15 mouse cellular contexts compared by ENCODE assay signal in genomic region chr5:138980608-138981007, GRCm38 (mm10). TPM values are rescaled to one million over a fixed set of nuclear protein-coding genes. Genes with fewer than 3 reads are reported as not detected.
DNase-seq lines count a peak whose midpoint lies in the region; ATAC-seq lines count a peak whose summit lies in the region.
"Had no signal": no experiment of that assay in that cellular context is flagged by ENCODE, and none has a peak within 500 bp of the region (broad histone marks: within the 10 kb centered on the region; RNA-seq: fewer than 3 reads in every experiment).

No protein-coding gene starts in this region.

- H3K4me1 ChIP-seq in kidney, embryonic 14.5 days (ENCODE audit: control insufficient read depth, insufficient read depth, low read length) = peaks cover 16% of the 10 kb centered on the region
- H3K4me1 ChIP-seq in kidney, embryonic 16.5 days (ENCODE audit: insufficient read depth, low read length) = peaks cover 35% of the 10 kb centered on the region
- H3K4me1 ChIP-seq in liver, embryonic 12.5 days = peaks cover 8% of the 10 kb centered on the region

- H3K9ac ChIP-seq in kidney, embryonic 14.5 days (ENCODE audit: low read depth, low read length) = no peak overlapping the region
- H3K9ac ChIP-seq in kidney, embryonic 16.5 days (replicated peaks; ENCODE audit: low read length) = no peak overlapping the region
- H3K9ac ChIP-seq in liver, embryonic 12.5 days = no peak overlapping the region

- H3K4me2 ChIP-seq in kidney, embryonic 14.5 days (replicated peaks; ENCODE audit: low read depth, low read length) = no peak overlapping the region
- H3K4me2 ChIP-seq in kidney, embryonic 16.5 days (replicated peaks; ENCODE audit: low read depth, low read length) = no peak overlapping the region
- no peak overlapping the region for H3K4me2 ChIP-seq in liver, embryonic 12.5 days

- no peaks in the 10 kb centered on the region for H3K27me3 ChIP-seq in kidney, embryonic 14.5 days (ENCODE audit: control insufficient read depth, insufficient read depth, low read length)
- no peaks in the 10 kb centered on the region for H3K27me3 ChIP-seq in kidney, embryonic 16.5 days (ENCODE audit: insufficient read depth, low read length)
- peaks cover 11% of the 10 kb centered on the region for H3K27me3 ChIP-seq in liver, embryonic 12.5 days (replicated peaks)

- H3K9me3 ChIP-seq in kidney, embryonic 14.5 days (ENCODE audit: control insufficient read depth, low read length) = no peaks in the 10 kb centered on the region
- no peaks in the 10 kb centered on the region for H3K9me3 ChIP-seq in kidney, embryonic 16.5 days (ENCODE audit: low read length)
- H3K9me3 ChIP-seq in liver, embryonic 12.5 days (replicated peaks) = no peaks in the 10 kb centered on the region
- H3K9me3 ChIP-seq: G1E had no signal

- no peak overlapping the region for H3K27ac ChIP-seq in kidney, embryonic 14.5 days (ENCODE audit: low read depth, low read length)
- H3K27ac ChIP-seq in kidney, embryonic 16.5 days (ENCODE audit: low read length) = no peak overlapping the region
- H3K27ac ChIP-seq in liver, embryonic 12.5 days = no peak overlapping the region

- no peak overlapping the region for H3K4me3 ChIP-seq in kidney, embryonic 14.5 days (ENCODE audit: low read length)
- no peak overlapping the region for H3K4me3 ChIP-seq in kidney, embryonic 16.5 days (ENCODE audit: low read length)
- no peak overlapping the region for H3K4me3 ChIP-seq in liver, embryonic 12.5 days
- H3K4me3 ChIP-seq: erythroblast, embryonic 14.5 days had no signal

- 77% methylated on average over 9 of the region's 9 CpGs for WGBS in kidney, embryonic 14.5 days
- WGBS in kidney, embryonic 16.5 days = 68% methylated on average over 9 of the region's 9 CpGs
- WGBS in liver, embryonic 12.5 days (ENCODE audit: insufficient replicate concordance) = 52% methylated on average over 9 of the region's 9 CpGs

- peak; percentile 93 for DNase-seq in kidney, adult 11 months
- no peak for DNase-seq in right cerebral cortex, postnatal 10 days (ENCODE audit: low spot score in 2 of 2)
- no peak for DNase-seq in right cerebral cortex, postnatal 36 days (ENCODE audit: low spot score in 2 of 2)
- DNase-seq in frontal cortex, postnatal 14 days (ENCODE audit: low spot score in 2 of 2) = no peak
- DNase-seq: adrenal gland, postnatal 25 days; B cell, adult 2 months; cerebellum, postnatal 14 days; layer of hippocampus, postnatal 36 days; right cerebral cortex, postnatal 25 days; thymus, postnatal 36 days had no signal

- ATAC-seq in kidney, embryonic 14.5 days (ENCODE audit: low FRiP score, low TSS enrichment) = no peak
- peak; percentile 35; the same call in 1 of the 2 replicates for ATAC-seq in kidney, embryonic 16.5 days (ENCODE audit: low FRiP score, low TSS enrichment)
- peak; percentile 51; the same call in 1 of the 2 replicates for ATAC-seq in liver, embryonic 12.5 days

- H3K36me3 ChIP-seq in kidney, embryonic 14.5 days (ENCODE audit: control insufficient read depth, insufficient read depth, low read length) = peaks cover 42% of the 10 kb centered on the region
- peaks cover 27% of the 10 kb centered on the region for H3K36me3 ChIP-seq in kidney, embryonic 16.5 days (ENCODE audit: insufficient read depth, low read length)
- no peaks in the 10 kb centered on the region for H3K36me3 ChIP-seq in liver, embryonic 12.5 days
- H3K36me3 ChIP-seq: G1E had no signal

RNA-seq across cellular contexts. Expression of gene Pdgfa, which starts 16.6 kb away (rescaled TPM):
- polyA plus RNA-seq in kidney, embryonic 14.5 days (2014; fragmentation: Nextera tagmentation; extraction: Ambion mirVana) = 57.7 and 70.2 TPM in 2 replicates
- polyA plus RNA-seq in kidney, embryonic 16.5 days (2015; fragmentation: Nextera tagmentation; extraction: Ambion mirVana) = 57.1 and 58.6 TPM in 2 replicates
- 1.9 and 2.8 TPM in 2 replicates for polyA plus RNA-seq in liver, embryonic 12.5 days (2016; fragmentation: Nextera tagmentation; extraction: Ambion mirVana)
- polyA plus RNA-seq: G1E had no signal

Comparison
In these comparisons a context has a peak if more than half of its experiments do, and no peak if none do; other contexts are left out.
1. RNA of gene Pdgfa, which starts 16.6 kb away (polyA plus RNA-seq): 57.1 to 58.6 TPM in kidney, embryonic 16.5 days and 57.7 to 70.2 TPM in kidney, embryonic 14.5 days; 1.9 to 2.8 TPM in liver, embryonic 12.5 days; every median in the first group is over 10 times any median in the second.